Mouse (Mus musculus): ENCODE results near the gene Gcnt2. TPM values are rescaled to one million over a fixed set of nuclear protein-coding genes. Genes with fewer than 3 reads are reported as not detected.

Gene Gcnt2
- polyA plus RNA-seq, 1 experiment from 2014 or later, result 3.6 TPM

GRCm38 (mm10) chr13:40851961-40852360 is 7.6 kb upstream of the Gcnt2 start:
- Histone ChIP-seq H3K4me1 (peaks cover 5% of the 10 kb centered on the region; the same call in 1 of the 2 replicates), H3K4me2 (no peak overlapping the region), H3K9me3 (no peaks in the 10 kb centered on the region), H3K9ac (no peak overlapping the region), H3K4me3 (no peak overlapping the region), H3K36me3 (replicated peaks) (no peaks in the 10 kb centered on the region), H3K27ac (no peak overlapping the region), H3K27me3 (replicated peaks) (no peaks in the 10 kb centered on the region)
- ATAC-seq (replicated peaks), result no peak
- WGBS, result 78% methylated on average over 13 of the region's 13 CpGs

GRCm38 (mm10) chr13:40852791-40853190 is 6.8 kb upstream of the Gcnt2 start:
- H3K4me3 ChIP-seq, result no peak overlapping the region
- WGBS, result 94% methylated on average over 5 of the region's 5 CpGs
- ATAC-seq (replicated peaks), result no peak
- H3K27me3 ChIP-seq (replicated peaks), result no peaks in the 10 kb centered on the region
- peaks cover 5% of the 10 kb centered on the region; the same call in 1 of the 2 replicates for H3K4me1 ChIP-seq
- H3K9ac ChIP-seq, result no peak overlapping the region
- H3K36me3 ChIP-seq (replicated peaks), result no peaks in the 10 kb centered on the region
- H3K4me2 ChIP-seq, result no peak overlapping the region
- H3K27ac ChIP-seq, result no peak overlapping the region
- no peaks in the 10 kb centered on the region for H3K9me3 ChIP-seq

DNA sequence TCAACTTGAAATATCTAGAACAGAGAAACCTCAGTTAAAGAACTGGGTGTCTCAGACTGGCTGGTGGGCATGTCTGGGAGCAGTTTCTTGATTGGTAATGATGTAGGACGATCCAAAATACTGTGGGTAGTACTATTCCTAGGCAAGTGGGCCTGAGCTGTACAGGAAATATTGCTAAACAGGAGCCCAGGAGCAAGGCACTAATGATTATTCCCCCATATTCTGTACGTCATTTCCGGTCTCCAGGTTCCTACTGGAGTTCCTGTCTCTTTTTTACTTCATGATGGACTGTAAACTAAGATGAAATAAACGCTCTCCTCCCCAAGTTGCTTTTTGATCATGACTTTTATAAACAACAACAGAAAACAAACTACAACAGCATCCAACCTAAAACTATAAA is 5.7 kb upstream of the Gcnt2 start:
- H3K27ac ChIP-seq, result no peak overlapping the region
- ATAC-seq (replicated peaks), result no peak
- no peaks in the 10 kb centered on the region for H3K36me3 ChIP-seq (replicated peaks)
- H3K9me3 ChIP-seq, result no peaks in the 10 kb centered on the region
- H3K4me3 ChIP-seq, result no peak overlapping the region
- no peak overlapping the region for H3K9ac ChIP-seq
- WGBS, result 89% methylated on average over 4 of the region's 4 CpGs
- peak overlapping the region; percentile 62 for H3K4me2 ChIP-seq
- peaks cover 5% of the 10 kb centered on the region; the same call in 1 of the 2 replicates for H3K4me1 ChIP-seq
- no peaks in the 10 kb centered on the region for H3K27me3 ChIP-seq (replicated peaks)

GRCm38 (mm10) chr13:40854451-40855058 is 5.0 kb upstream of the Gcnt2 start:
- Histone ChIP-seq H3K9me3 (no peaks in the 10 kb centered on the region), H3K27ac (no peak overlapping the region), H3K4me1 (peaks cover 5% of the 10 kb centered on the region; the same call in 1 of the 2 replicates), H3K4me2 (peak overlapping the region; percentile 62), H3K9ac (peak overlapping the region; percentile 37), H3K36me3 (replicated peaks) (no peaks in the 10 kb centered on the region), H3K4me3 (peak overlapping the region; percentile 35), H3K27me3 (replicated peaks) (no peaks in the 10 kb centered on the region)
- WGBS, result 2% methylated on average over 13 of the region's 13 CpGs
- no peak for ATAC-seq (replicated peaks)

GRCm38 (mm10) chr13:40855266-40855665 is 4.3 kb upstream of the Gcnt2 start:
- Histone ChIP-seq H3K27ac (no peak overlapping the region), H3K9ac (no peak overlapping the region), H3K27me3 (replicated peaks) (no peaks in the 10 kb centered on the region), H3K36me3 (replicated peaks) (no peaks in the 10 kb centered on the region), H3K9me3 (no peaks in the 10 kb centered on the region), H3K4me3 (no peak overlapping the region), H3K4me2 (no peak overlapping the region), H3K4me1 (peaks cover 5% of the 10 kb centered on the region; the same call in 1 of the 2 replicates)
- ATAC-seq (replicated peaks), result no peak
- 77% methylated on average over 6 of the region's 6 CpGs for WGBS

GRCm38 (mm10) chr13:40856786-40857185 is 2.8 kb upstream of the Gcnt2 start:
- Histone ChIP-seq H3K4me3 (no peak overlapping the region), H3K4me2 (no peak overlapping the region), H3K36me3 (replicated peaks) (no peaks in the 10 kb centered on the region), H3K9me3 (no peaks in the 10 kb centered on the region), H3K27me3 (replicated peaks) (no peaks in the 10 kb centered on the region), H3K9ac (no peak overlapping the region), H3K4me1 (peaks cover 5% of the 10 kb centered on the region; the same call in 1 of the 2 replicates), H3K27ac (no peak overlapping the region)
- WGBS, result 84% methylated on average over 8 of the region's 8 CpGs
- no peak for ATAC-seq (replicated peaks)

- Histone ChIP-seq H3K27me3 (replicated peaks) (no peaks in the 10 kb centered on the region), H3K4me2 (no peak overlapping the region), H3K9me3 (no peaks in the 10 kb centered on the region), H3K36me3 (replicated peaks) (no peaks in the 10 kb centered on the region), H3K27ac (no peak overlapping the region), H3K9ac (no peak overlapping the region), H3K4me3 (no peak overlapping the region), H3K4me1 (peaks cover 5% of the 10 kb centered on the region; the same call in 1 of the 2 replicates)
- 66% methylated on average over 13 of the region's 13 CpGs for WGBS
- ATAC-seq (replicated peaks), result no peak
Observed at GRCm38 (mm10) chr13:40857281-40857818, 2.2 kb upstream of the Gcnt2 start.

DNA sequence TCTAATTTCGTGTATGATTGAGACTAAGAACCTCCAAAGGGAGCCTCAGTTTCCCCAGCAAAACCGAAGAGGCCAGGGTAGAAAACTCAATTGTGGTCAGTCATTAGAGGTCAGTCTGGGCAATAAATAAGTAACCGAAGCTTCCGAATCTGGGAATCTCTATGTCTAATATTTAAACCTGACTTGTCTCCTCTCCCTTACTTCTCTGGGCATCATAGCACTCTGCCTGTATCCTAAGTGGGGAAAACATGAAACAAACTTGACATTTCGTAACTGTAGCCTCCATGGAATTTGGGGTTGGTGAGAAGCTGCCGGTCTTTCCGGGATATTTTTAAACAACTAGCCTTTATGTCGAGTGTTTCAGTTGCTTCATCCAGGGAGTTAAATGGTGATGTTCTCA is 329 bp upstream of the Gcnt2 start:
- Histone ChIP-seq H3K4me3 (no peak overlapping the region), H3K27me3 (replicated peaks) (no peaks in the 10 kb centered on the region), H3K4me2 (no peak overlapping the region; the same call in 1 of the 2 replicates), H3K9ac (no peak overlapping the region), H3K9me3 (no peaks in the 10 kb centered on the region), H3K36me3 (replicated peaks) (no peaks in the 10 kb centered on the region), H3K4me1 (peaks cover 5% of the 10 kb centered on the region; the same call in 1 of the 2 replicates), H3K27ac (no peak overlapping the region)
- ATAC-seq (replicated peaks), result no peak
- 87% methylated on average over 8 of the region's 8 CpGs for WGBS

- Histone ChIP-seq H3K36me3 (replicated peaks) (no peaks in the 10 kb centered on the region), H3K4me1 (no peaks in the 10 kb centered on the region), H3K27ac (no peak overlapping the region), H3K9ac (no peak overlapping the region), H3K4me3 (no peak overlapping the region), H3K27me3 (replicated peaks) (no peaks in the 10 kb centered on the region), H3K4me2 (no peak overlapping the region), H3K9me3 (no peaks in the 10 kb centered on the region)
- WGBS, result 93% methylated on average over 9 of the region's 9 CpGs
- no peak for ATAC-seq (replicated peaks)
Observed at GRCm38 (mm10) chr13:40863006-40863405, 3.5 kb downstream of the Gcnt2 start.

GRCm38 (mm10) chr13:40868844-40869587 is 9.5 kb downstream of the Gcnt2 start:
- Histone ChIP-seq H3K4me2 (no peak overlapping the region), H3K36me3 (replicated peaks) (no peaks in the 10 kb centered on the region), H3K9me3 (no peaks in the 10 kb centered on the region), H3K9ac (no peak overlapping the region), H3K27ac (no peak overlapping the region), H3K4me3 (no peak overlapping the region), H3K4me1 (no peaks in the 10 kb centered on the region), H3K27me3 (replicated peaks) (no peaks in the 10 kb centered on the region)
- 45% methylated on average over 16 of the region's 16 CpGs for WGBS
- no peak for ATAC-seq (replicated peaks)

DNA sequence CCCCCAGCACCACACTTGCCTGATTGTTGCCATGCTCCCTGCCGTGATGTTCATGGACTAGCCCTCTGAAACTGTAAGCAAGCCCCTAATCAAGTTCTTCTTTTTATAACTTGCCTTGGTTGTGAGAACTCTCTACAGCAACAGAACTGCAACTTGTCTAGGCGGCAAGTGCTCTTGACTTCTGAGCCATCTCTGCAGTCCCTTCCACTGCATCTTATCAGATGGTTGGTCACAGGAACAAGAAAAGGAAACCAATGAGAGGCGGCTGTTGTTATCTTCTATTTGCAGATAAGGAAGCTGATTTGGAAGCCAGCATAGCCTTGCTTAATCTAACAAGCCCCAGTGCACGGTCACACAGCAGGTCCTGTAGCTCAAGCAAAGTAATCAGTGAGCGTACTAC is 14.5 kb downstream of the Gcnt2 start:
- 90% methylated on average over 5 of the region's 5 CpGs for WGBS
- H3K27me3 ChIP-seq (replicated peaks), result no peaks in the 10 kb centered on the region
- H3K27ac ChIP-seq, result no peak overlapping the region
- no peak overlapping the region for H3K4me2 ChIP-seq
- no peak for ATAC-seq (replicated peaks)
- no peaks in the 10 kb centered on the region for H3K36me3 ChIP-seq (replicated peaks)
- H3K4me1 ChIP-seq, result no peaks in the 10 kb centered on the region
- no peak overlapping the region for H3K4me3 ChIP-seq
- H3K9me3 ChIP-seq, result no peaks in the 10 kb centered on the region
- H3K9ac ChIP-seq, result no peak overlapping the region

- H3K4me2 ChIP-seq, result no peak overlapping the region
- no peak overlapping the region for H3K4me3 ChIP-seq
- no peaks in the 10 kb centered on the region for H3K27me3 ChIP-seq (replicated peaks)
- no peaks in the 10 kb centered on the region for H3K9me3 ChIP-seq
- H3K36me3 ChIP-seq (replicated peaks), result no peaks in the 10 kb centered on the region
- no peaks in the 10 kb centered on the region for H3K4me1 ChIP-seq
- no peak for ATAC-seq (replicated peaks)
- 93% methylated on average over 5 of the region's 5 CpGs for WGBS
- H3K9ac ChIP-seq, result no peak overlapping the region
- no peak overlapping the region for H3K27ac ChIP-seq
Observed at GRCm38 (mm10) chr13:40875415-40875814, 15.9 kb downstream of the Gcnt2 start.
